Mouse (Mus musculus) CD8-positive naive resting alpha-beta T cell, adult 57 days (primary cell): ENCODE measurements around the gene Hbb-y. TPM values are rescaled to one million over a fixed set of nuclear protein-coding genes. Genes with fewer than 3 reads are reported as not detected.

ENCODE experiments used
- total RNA-seq: library from RNA; stranded (reverse); gene quantifications from one replicate; pipeline ENCODE4 v1.2.4, GENCODE M21; 2023

Gene Hbb-y
- total RNA-seq: not detected

GRCm38 (mm10) chr7:103853090-103853489 lies at the start of gene Hbb-y:
TSS of gene Hbb-y (minus strand) at chr7:103853216.

GRCm38 (mm10) chr7:103894385-103894784 lies 41.4 kb upstream of the Hbb-y start, which contains the start of gene Olfr64:
TSS of gene Olfr64 (minus strand) at chr7:103894485.

DNA sequence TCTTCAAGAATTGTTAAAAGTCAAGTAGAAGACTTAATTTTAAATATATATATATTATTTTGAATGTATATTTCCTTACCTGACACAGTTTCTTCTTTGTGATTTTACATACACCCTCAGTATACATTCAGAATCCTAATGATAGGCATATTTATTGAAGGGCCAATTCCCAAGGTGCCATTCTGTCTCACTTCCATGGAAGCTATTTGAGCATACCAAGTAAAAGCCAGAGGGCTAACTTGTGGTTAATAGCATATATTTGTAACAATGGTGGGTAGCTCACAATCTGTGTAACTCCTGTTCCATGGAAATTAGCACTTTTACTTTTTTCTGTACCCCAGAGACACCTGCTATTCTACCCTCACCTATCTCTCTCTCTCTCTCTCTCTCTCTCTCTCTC lies 33.1 kb upstream of the Hbb-y start, which contains the start of gene Olfr66:
Gene Olfr66 (minus strand): TSS at position 101 of the 400 bp plus-strand sequence.

DNA sequence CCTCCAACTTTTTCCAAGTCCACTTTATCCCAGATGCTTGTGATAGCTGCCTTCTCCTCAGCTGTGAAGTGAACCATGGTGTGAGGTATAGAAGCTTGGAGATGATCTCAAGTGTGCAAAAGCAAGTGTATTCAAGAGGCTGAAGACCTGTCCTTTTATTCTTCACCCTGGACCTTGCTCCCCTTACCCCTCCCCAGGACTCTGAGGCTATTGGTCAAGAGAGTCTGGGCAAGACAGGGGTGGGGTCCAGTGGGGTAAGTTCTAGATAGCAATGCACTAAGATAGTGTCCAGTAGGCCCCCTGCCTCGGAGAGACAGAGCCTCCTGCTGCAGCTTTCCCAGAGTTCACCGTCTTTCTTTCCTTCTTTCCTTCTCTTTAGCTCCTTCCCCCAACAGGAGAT lies 10.0 kb downstream of the Hbb-y start, which contains the start of gene Hbb-bh1:
Gene Hbb-bh1 (minus strand): TSS at position 131 of the 400 bp plus-strand sequence.

GRCm38 (mm10) chr7:103840268-103840667 lies 12.7 kb downstream of the Hbb-y start, which contains the start of gene Hbb-bh2:
TSS of gene Hbb-bh2 (minus strand) at chr7:103840520.

DNA sequence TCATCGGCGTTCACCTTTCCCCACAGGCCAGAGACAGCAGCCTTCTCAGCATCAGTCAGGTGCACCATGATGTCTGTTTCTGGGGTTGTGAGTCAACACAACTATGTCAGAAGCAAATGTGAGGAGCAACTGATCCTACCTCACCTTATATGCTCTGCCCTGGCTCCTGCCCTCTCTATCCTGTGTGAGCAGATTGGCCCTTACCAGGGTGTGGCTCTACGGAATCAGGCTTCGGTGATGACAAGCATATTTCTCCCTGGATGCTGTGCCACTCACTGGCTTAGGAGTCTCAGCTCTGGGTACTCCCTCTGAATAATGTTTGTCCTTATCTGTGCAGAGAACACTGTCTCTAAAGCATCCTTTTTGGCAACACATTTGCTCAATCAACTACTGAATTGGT lies 25.2 kb downstream of the Hbb-y start, which contains the start of gene Hbb-bs:
Gene Hbb-bs (minus strand): TSS at position 289 of the 400 bp plus-strand sequence.

DNA sequence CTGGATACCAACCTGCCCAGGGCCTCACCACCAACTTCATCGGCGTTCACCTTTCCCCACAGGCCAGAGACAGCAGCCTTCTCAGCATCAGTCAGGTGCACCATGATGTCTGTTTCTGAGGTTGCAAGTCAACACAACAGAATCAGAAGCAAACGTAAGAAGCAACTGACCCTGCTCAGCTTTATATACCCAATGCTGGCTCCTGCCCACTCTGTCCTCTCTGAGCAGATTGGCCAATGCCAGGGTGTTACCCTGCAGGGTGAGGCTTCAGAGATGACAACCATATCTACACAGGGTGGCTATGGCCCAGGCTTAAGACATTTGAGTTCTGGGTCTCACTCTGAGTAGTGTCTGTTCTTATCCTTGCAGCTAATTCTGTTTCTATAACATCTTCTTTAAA lies 39.2 kb downstream of the Hbb-y start, which contains the start of gene Hbb-bt:
Gene Hbb-bt (minus strand): TSS at position 231 of the 400 bp plus-strand sequence.

Other genes with a start within 250 kb of the Hbb-y start
- not detected for gene Olfr620, start 240.7 kb downstream of the Hbb-y start, total RNA-seq
- gene Olfr622, start 210.5 kb downstream of the Hbb-y start, total RNA-seq: not detected
- not detected for gene Olfr623, start 189.5 kb downstream of the Hbb-y start, total RNA-seq
- gene Olfr624, start 182.0 kb downstream of the Hbb-y start, total RNA-seq: not detected
- gene Olfr625-ps1, start 170.5 kb downstream of the Hbb-y start, total RNA-seq: not detected
- not detected for gene Olfr243, start 138.5 kb downstream of the Hbb-y start, total RNA-seq
- gene Olfr628, start 122.8 kb downstream of the Hbb-y start, total RNA-seq: not detected
- not detected for gene Olfr629, start 108.3 kb downstream of the Hbb-y start, total RNA-seq
- not detected for gene Olfr630, start 95.9 kb downstream of the Hbb-y start, total RNA-seq
- gene Olfr69, start 81.6 kb downstream of the Hbb-y start, total RNA-seq: not detected
- gene Olfr68, start 73.5 kb downstream of the Hbb-y start, total RNA-seq: not detected
- not detected for gene Olfr67, start 61.4 kb downstream of the Hbb-y start, total RNA-seq
- gene Hbb-bt, start 39.2 kb downstream of the Hbb-y start, total RNA-seq: 328 TPM
- 2,192 TPM for gene Hbb-bs, start 25.1 kb downstream of the Hbb-y start, total RNA-seq
- not detected for gene Hbb-bh2, start 12.7 kb downstream of the Hbb-y start, total RNA-seq
- not detected for gene Hbb-bh1, start 10.1 kb downstream of the Hbb-y start, total RNA-seq
- gene Olfr66, start 33.0 kb upstream of the Hbb-y start, total RNA-seq: not detected
- gene Olfr64, start 41.3 kb upstream of the Hbb-y start, total RNA-seq: not detected
- gene Olfr65, start 50.3 kb upstream of the Hbb-y start, total RNA-seq: not detected
- not detected for gene Olfr631, start 75.6 kb upstream of the Hbb-y start, total RNA-seq
- not detected for gene Olfr632, start 81.1 kb upstream of the Hbb-y start, total RNA-seq
- gene Olfr633, start 91.2 kb upstream of the Hbb-y start, total RNA-seq: not detected
- not detected for gene Olfr635, start 117.9 kb upstream of the Hbb-y start, total RNA-seq
- not detected for gene Olfr638, start 145.5 kb upstream of the Hbb-y start, total RNA-seq
- not detected for gene Olfr639, start 164.1 kb upstream of the Hbb-y start, total RNA-seq
- gene Olfr640, start 172.4 kb upstream of the Hbb-y start, total RNA-seq: not detected
- gene Olfr641, start 182.2 kb upstream of the Hbb-y start, total RNA-seq: not detected
- not detected for gene Olfr642, start 199.4 kb upstream of the Hbb-y start, total RNA-seq
- gene 4930516K23Rik, start 208.2 kb upstream of the Hbb-y start, total RNA-seq: not detected
- not detected for gene Olfr644, start 218.7 kb upstream of the Hbb-y start, total RNA-seq
- gene Olfr645, start 232.2 kb upstream of the Hbb-y start, total RNA-seq: not detected